ENCODE assay signal across 19 mouse cellular contexts in genomic region chr14:118058581-118058886, GRCm38 (mm10). TPM values are rescaled to one million over a fixed set of nuclear protein-coding genes. Genes with fewer than 3 reads are reported as not detected.
"Had no signal": no experiment of that assay in that cellular context is flagged by ENCODE, and none has a peak within 500 bp of the region (broad histone marks: within the 10 kb centered on the region; RNA-seq: fewer than 3 reads in every experiment).

No protein-coding gene starts in this region.

- H3K9ac ChIP-seq: limb, embryonic 13.5 days; liver, embryonic 12.5 days; liver, embryonic 15.5 days; lung, embryonic 15.5 days; midbrain, embryonic 12.5 days; midbrain, embryonic 15.5 days; neural tube, embryonic 12.5 days; neural tube, embryonic 15.5 days had no signal

- H3K27me3 ChIP-seq: limb, embryonic 13.5 days; liver, embryonic 12.5 days; liver, embryonic 15.5 days; lung, embryonic 15.5 days had no signal

- H3K4me1 ChIP-seq: limb, embryonic 10.5 days; limb, embryonic 13.5 days; liver, embryonic 12.5 days; liver, embryonic 15.5 days; lung, embryonic 15.5 days; neural tube, embryonic 12.5 days had no signal

- H3K4me3 ChIP-seq: limb, embryonic 10.5 days; limb, embryonic 13.5 days; liver, embryonic 12.5 days; liver, embryonic 15.5 days; lung, embryonic 15.5 days; midbrain, embryonic 12.5 days; midbrain, embryonic 15.5 days; neural tube, embryonic 12.5 days; neural tube, embryonic 15.5 days had no signal

- ATAC-seq: liver, embryonic 12.5 days; midbrain, embryonic 15.5 days had no signal

- H3K27ac ChIP-seq: limb, embryonic 10.5 days; limb, embryonic 13.5 days; liver, embryonic 12.5 days; liver, embryonic 15.5 days; lung, embryonic 15.5 days; macrophage; midbrain, embryonic 12.5 days; midbrain, embryonic 15.5 days; neural tube, embryonic 12.5 days; neural tube, embryonic 15.5 days had no signal

- DNase-seq: kidney, adult 11 months; kidney, adult 9 months; kidney, postnatal 14 days; kidney, postnatal 4 days; liver; right cerebral cortex, adult 18-20 months; right cerebral cortex, postnatal 14 days; right cerebral cortex, postnatal 4 days; thymus, postnatal 36 days had no signal

- H3K36me3 ChIP-seq: limb, embryonic 10.5 days; limb, embryonic 13.5 days; liver, embryonic 12.5 days; liver, embryonic 15.5 days; lung, embryonic 15.5 days; midbrain, embryonic 12.5 days; midbrain, embryonic 15.5 days; neural tube, embryonic 12.5 days; neural tube, embryonic 15.5 days had no signal

- H3K9me3 ChIP-seq: limb, embryonic 10.5 days; limb, embryonic 13.5 days; liver, embryonic 12.5 days; liver, embryonic 15.5 days; lung, embryonic 15.5 days; midbrain, embryonic 12.5 days; midbrain, embryonic 15.5 days; neural tube, embryonic 12.5 days; neural tube, embryonic 15.5 days had no signal

- H3K4me2 ChIP-seq: limb, embryonic 13.5 days; liver, embryonic 12.5 days; liver, embryonic 15.5 days; lung, embryonic 15.5 days; midbrain, embryonic 12.5 days; midbrain, embryonic 15.5 days; neural tube, embryonic 12.5 days; neural tube, embryonic 15.5 days had no signal

RNA-seq across cellular contexts. Expression of gene Dct, which starts 6.5 kb away (rescaled TPM):
- polyA plus RNA-seq: macrophage had no signal
